Mouse (Mus musculus) thymus, adult 2 months (tissue): ENCODE results near the gene Gng8. TPM values are rescaled to one million over a fixed set of nuclear protein-coding genes. Genes with fewer than 3 reads are reported as not detected.

Experiments
- DNase-seq: peaks from one replicate; pipeline ENCODE4 v3.0.0; 2021
- H3K27ac ChIP-seq: fragments of 200-500 bp; 2 replicates; pipeline ENCODE4 v1.5.1; 2012; ENCODE audit warnings: low read length, control low read depth; ENCODE audit not compliant: control insufficient read depth, insufficient read depth
- H3K27me3 ChIP-seq: fragments of 200-500 bp; 2 replicates; pipeline ENCODE4 v1.6.1; 2012; ENCODE audit warnings: mild to moderate bottlenecking, low read length, moderate library complexity, mixed read lengths; ENCODE audit not compliant: control insufficient read depth, insufficient read depth
- H3K36me3 ChIP-seq: fragments of 200-500 bp; 2 replicates; pipeline ENCODE4 v1.6.1; 2012; ENCODE audit warnings: mild to moderate bottlenecking, low read length, moderate library complexity; ENCODE audit not compliant: control insufficient read depth, insufficient read depth
- H3K4me1 ChIP-seq: fragments of 200-500 bp; replicated peaks from 2 replicates; pipeline ENCODE4 v1.6.1; 2012; ENCODE audit warnings: low read length; ENCODE audit not compliant: control insufficient read depth, insufficient read depth
- H3K4me3 ChIP-seq: fragments of 200-500 bp; 2 replicates; pipeline ENCODE4 v1.5.1; 2012; ENCODE audit warnings: mild to moderate bottlenecking, low read length, control low read depth, moderate library complexity; ENCODE audit not compliant: control insufficient read depth, insufficient read depth
- CTCF ChIP-seq: fragments of 200-500 bp; IDR thresholded peaks from 2 replicates; pipeline ENCODE4 v1.5.1; 2012; ENCODE audit warnings: mild to moderate bottlenecking, control low read depth, low read length, moderate library complexity, borderline replicate concordance; ENCODE audit not compliant: control insufficient read depth, poor library complexity, insufficient read depth; ENCODE audit errors: extremely low read depth
- POLR2A ChIP-seq: fragments of 200-500 bp; IDR thresholded peaks from 2 replicates; pipeline ENCODE4 v1.6.1; 2012; ENCODE audit warnings: mild to moderate bottlenecking, low read length, control low read depth, moderate library complexity; ENCODE audit not compliant: control insufficient read depth, poor library complexity, insufficient read depth; ENCODE audit errors: extremely low read depth
- WGBS: fragments of 180-500 bp; shearing (Covaris S2); methylation state at CpG from one replicate; pipeline ENCODE4 v1.1.7; 2018; 5-methylcytosine and 5-hydroxymethylcytosine counted together
- polyA plus RNA-seq: library from polyadenylated mRNA; depleted of rRNA; stranded (reverse); fragments of >200 nt; gene quantifications from 2 replicates; pipeline ENCODE4 v1.2.3, GENCODE M21; 2012; rRNA removed

Gene Gng8
- polyA plus RNA-seq, 1 experiment, result 1.7 TPM

DNA sequence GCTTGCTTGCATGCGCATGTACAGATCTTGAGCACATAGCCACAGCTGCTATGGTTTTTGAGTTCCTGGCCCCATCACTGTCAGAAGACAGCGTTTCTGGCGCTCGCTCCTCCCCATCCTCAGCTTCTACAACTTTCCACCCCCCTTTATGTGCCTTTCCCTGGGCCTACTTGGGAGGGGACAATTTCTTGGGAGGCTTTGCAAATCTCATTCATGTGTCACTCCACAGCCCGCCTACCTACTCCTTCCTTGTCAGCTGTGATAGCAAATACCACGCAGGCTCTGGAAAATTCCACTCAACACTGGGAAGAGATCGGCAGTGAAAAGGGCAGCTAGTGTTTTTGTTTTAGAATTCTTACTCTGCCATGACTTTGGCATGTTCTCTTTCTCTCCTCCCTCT is 48.7 kb downstream of the Gng8 start:
- no peaks in the 10 kb centered on the region for H3K36me3 ChIP-seq
- WGBS, result 87% methylated on average over 7 of the region's 7 CpGs
- no peak overlapping the region for H3K27ac ChIP-seq
- no peak for DNase-seq
- peaks cover 4% of the 10 kb centered on the region; the same call in 1 of the 2 replicates for H3K27me3 ChIP-seq
- H3K4me1 ChIP-seq, result peaks cover 17% of the 10 kb centered on the region
- H3K4me3 ChIP-seq, result no peak overlapping the region
- no peak for TF ChIP-seq POLR2A

DNA sequence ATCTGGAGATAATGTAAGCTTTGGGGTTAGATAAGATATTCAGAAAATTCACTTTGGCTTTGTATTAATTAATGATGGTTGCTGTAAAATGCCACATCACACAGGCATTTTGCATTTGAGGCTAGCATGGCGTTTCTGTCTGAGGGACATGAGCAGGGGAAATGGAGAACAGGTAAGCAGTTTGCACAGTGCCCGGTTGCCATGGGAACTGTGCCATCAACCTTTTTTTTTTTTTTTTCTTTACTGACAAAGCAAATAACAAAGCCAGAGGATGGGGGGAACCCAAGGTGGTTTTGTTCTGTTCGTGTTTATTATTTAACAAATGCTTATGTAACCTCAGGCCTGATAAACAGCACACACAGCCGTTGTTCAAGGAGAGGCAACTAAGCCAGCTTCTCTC is 51.3 kb downstream of the Gng8 start:
- no peak overlapping the region for H3K4me3 ChIP-seq
- no peak for DNase-seq
- H3K27ac ChIP-seq, result no peak overlapping the region
- TF ChIP-seq POLR2A, result no peak
- no peak for TF ChIP-seq CTCF
- 64% methylated on average over 4 of the region's 4 CpGs for WGBS
- H3K4me1 ChIP-seq, result peaks cover 33% of the 10 kb centered on the region
- peaks cover 20% of the 10 kb centered on the region; the same call in 1 of the 2 replicates for H3K27me3 ChIP-seq
- H3K36me3 ChIP-seq, result no peaks in the 10 kb centered on the region

DNA sequence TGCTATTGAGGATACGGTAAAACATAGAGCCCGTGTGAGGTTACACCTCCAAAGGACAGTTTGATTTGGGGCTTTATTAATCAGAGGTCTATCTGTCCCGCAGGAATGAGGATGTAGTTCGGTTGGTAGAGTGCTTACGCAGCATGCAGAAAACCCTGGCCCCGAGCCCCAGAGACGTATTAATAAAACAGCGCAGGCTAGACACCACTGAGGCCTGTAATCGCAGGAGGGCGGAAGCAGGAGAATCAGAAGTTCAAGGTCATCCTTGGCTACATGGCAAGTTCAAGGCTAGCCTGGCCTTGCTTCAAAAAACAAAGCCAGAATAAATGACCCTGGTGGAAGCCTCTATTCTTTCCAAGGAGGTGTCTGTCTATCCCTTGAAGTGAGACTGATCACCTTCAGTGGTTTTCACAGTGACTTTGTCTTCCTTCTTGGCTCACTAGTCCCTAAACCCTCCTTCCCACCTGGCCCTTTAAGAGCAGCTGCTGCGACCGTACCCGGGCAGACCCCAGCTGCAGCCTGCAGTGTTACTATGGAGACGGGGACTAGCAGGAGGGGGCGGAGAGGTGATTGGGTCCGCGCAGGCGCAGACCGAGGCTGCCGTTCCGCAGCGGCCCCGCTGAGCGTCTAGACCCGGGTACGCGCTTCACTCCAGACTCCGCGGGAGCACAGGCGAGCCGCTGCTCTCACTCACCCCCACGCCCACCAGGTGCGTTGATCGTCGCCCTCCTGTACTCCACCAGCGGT is 52.6 kb downstream of the Gng8 start, which contains the start of gene Pnmal2:
Gene Pnmal2, plus strand, starts transcription at position 622 of the 747 bp plus-strand sequence.
- peak; percentile 91 for DNase-seq
- 26% methylated on average over 36 of the region's 36 CpGs for WGBS
- peak within 1 kb of the TSS; percentile 32 for H3K27ac ChIP-seq
- peak within 1 kb of the TSS; percentile 68 for H3K4me3 ChIP-seq
- TF ChIP-seq CTCF (peak; percentile 63; the same call in 1 of the 2 replicates), POLR2A (peak; percentile 69)
- peaks cover 20% of the 10 kb centered on the region; the same call in 1 of the 2 replicates for H3K27me3 ChIP-seq
- H3K4me1 ChIP-seq, result peaks cover 33% of the 10 kb centered on the region
- no peaks in the 10 kb centered on the region for H3K36me3 ChIP-seq

DNA sequence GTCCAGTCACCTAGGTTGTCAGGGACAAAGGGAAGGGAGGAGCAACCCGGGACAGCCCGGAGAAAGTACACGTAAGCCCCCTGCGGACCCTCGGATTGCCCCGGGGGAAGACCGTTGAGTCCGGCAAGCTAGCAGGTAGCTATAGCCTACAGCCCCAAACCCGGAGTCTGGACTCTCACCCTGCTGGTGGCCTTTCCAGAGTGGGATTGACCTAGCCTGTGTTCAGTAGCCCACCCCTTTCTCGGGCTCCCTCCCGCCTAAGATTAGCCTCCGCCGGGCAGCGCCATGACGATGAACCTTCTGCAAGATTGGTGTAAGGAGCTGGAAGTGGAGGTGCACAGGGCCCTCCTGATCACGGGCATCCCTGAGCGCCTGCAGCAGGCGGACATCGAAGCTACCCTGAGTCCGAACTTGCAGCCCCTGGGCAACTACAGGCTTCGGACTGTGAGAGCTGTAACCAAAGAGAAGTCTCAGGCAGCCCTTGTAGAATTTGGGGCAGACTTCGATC is 53.3 kb downstream of the Gng8 start:
- Histone ChIP-seq H3K4me3 (peak overlapping the region; percentile 68), H3K36me3 (no peaks in the 10 kb centered on the region), H3K27ac (no peak overlapping the region), H3K4me1 (peaks cover 36% of the 10 kb centered on the region), H3K27me3 (peaks cover 20% of the 10 kb centered on the region; the same call in 1 of the 2 replicates)
- TF ChIP-seq POLR2A (no peak), CTCF (0 out of 2 replicates have a peak, but pooled peaks have one; percentile 1)
- 9% methylated on average over 22 of the region's 22 CpGs for WGBS
- no peak for DNase-seq

Other genes starting within 250 kb of the Gng8 start
- gene Ceacam15, start 216.1 kb upstream of the Gng8 start, polyA plus RNA-seq, result 0.75 and 0.84 TPM in 2 replicates
- gene Ceacam9, start 169.9 kb upstream of the Gng8 start, polyA plus RNA-seq, result 0.07 TPM in 1 of 2 replicates, not detected in the other
- 418 and 426 TPM in 2 replicates for gene Ap2s1, start 153.4 kb upstream of the Gng8 start, polyA plus RNA-seq
- gene Slc1a5, start 110.4 kb upstream of the Gng8 start, polyA plus RNA-seq, result 254 and 310 TPM in 2 replicates
- gene Strn4, start 75.9 kb upstream of the Gng8 start, polyA plus RNA-seq, result 307 and 318 TPM in 2 replicates
- 48.7 and 51.5 TPM in 2 replicates for gene Fkrp, start 75.1 kb upstream of the Gng8 start, polyA plus RNA-seq
- gene Prkd2, start 48.9 kb upstream of the Gng8 start, polyA plus RNA-seq, result 363 and 406 TPM in 2 replicates
- gene Dact3, start 16.5 kb upstream of the Gng8 start, polyA plus RNA-seq, result 3.8 and 4.4 TPM in 2 replicates
- 11.3 and 11.4 TPM in 2 replicates for gene Ptgir, start 14.7 kb downstream of the Gng8 start, polyA plus RNA-seq
- 398 and 475 TPM in 2 replicates for gene Calm3, start 32.3 kb downstream of the Gng8 start, polyA plus RNA-seq
- 2.2 and 3.0 TPM in 2 replicates for gene Pnmal2, start 52.9 kb downstream of the Gng8 start, polyA plus RNA-seq
- gene Pnmal1, start 67.9 kb downstream of the Gng8 start, polyA plus RNA-seq, result not detected in 2 replicates
- gene Gm42372, start 91.3 kb downstream of the Gng8 start, polyA plus RNA-seq, result 2.3 TPM in 2 replicates
- gene Ccdc8, start 100.9 kb downstream of the Gng8 start, polyA plus RNA-seq, result 1.5 and 2.0 TPM in 2 replicates
- gene Ppp5c, start 136.1 kb downstream of the Gng8 start, polyA plus RNA-seq, result 359 and 363 TPM in 2 replicates
- gene Hif3a, start 170.6 kb downstream of the Gng8 start, polyA plus RNA-seq, result 2.8 and 8.9 TPM in 2 replicates
- gene Psg16, start 182.3 kb downstream of the Gng8 start, polyA plus RNA-seq, result not detected in 2 replicates